Mouse (Mus musculus) midbrain, embryonic 11.5 days (tissue): ENCODE measurements around the gene Fam189b. TPM values are rescaled to one million over a fixed set of nuclear protein-coding genes. Genes with fewer than 3 reads are reported as not detected.
A peak's percentile ranks its signal among the peaks of the same experiment; 100 is the strongest.
"Not testable (repeated sequence)": the region's sequence is repeated elsewhere in the genome, so short reads cannot be mapped to it uniquely, and the experiment has no call there.

Experiments used
- ATAC-seq: fragments of 200-750 bp; cut with Nextera tagmentation; 2 replicates; pipeline ENCODE4 v1.8.0; 2017; ENCODE audit warnings: moderate TSS enrichment, moderate library complexity; ENCODE audit not compliant: low FRiP score
- DNase-seq: peaks from one replicate; pipeline ENCODE4 v3.0.0; 2015; ENCODE audit warnings: low spot score; ENCODE audit errors: missing footprints
- H3K27ac ChIP-seq: fragments of 300-500 bp; sonication (generic); 2 replicates; pipeline ENCODE4 v1.5.1; 2014; ENCODE audit warnings: low read depth, low read length
- H3K27me3 ChIP-seq: fragments of 300-500 bp; sonication (generic); 2 replicates; pipeline ENCODE4 v1.6.1; 2014; ENCODE audit warnings: mild to moderate bottlenecking, low read length, moderate library complexity, mixed read lengths; ENCODE audit not compliant: control insufficient read depth, insufficient read depth
- H3K36me3 ChIP-seq: fragments of 300-500 bp; sonication (generic); 2 replicates; pipeline ENCODE4 v1.6.1; 2014; ENCODE audit warnings: mild to moderate bottlenecking, low read length, moderate library complexity, mixed read lengths; ENCODE audit not compliant: control insufficient read depth, insufficient read depth
- H3K4me1 ChIP-seq: fragments of 300-500 bp; sonication (generic); 2 replicates; pipeline ENCODE4 v1.6.1; 2014; ENCODE audit warnings: low read length; ENCODE audit not compliant: control insufficient read depth, insufficient read depth
- H3K4me2 ChIP-seq: fragments of 300-500 bp; sonication (generic); 2 replicates; pipeline ENCODE4 v1.6.1; 2014; ENCODE audit warnings: mild to moderate bottlenecking, moderate library complexity
- H3K4me3 ChIP-seq: fragments of 300-500 bp; sonication (generic); 2 replicates; pipeline ENCODE4 v1.5.1; 2014; ENCODE audit warnings: low read depth, low read length
- H3K9ac ChIP-seq: fragments of 300-500 bp; sonication (generic); 2 replicates; pipeline ENCODE4 v1.6.1; 2014; ENCODE audit warnings: low read length
- H3K9me3 ChIP-seq: fragments of 300-500 bp; sonication (generic); 2 replicates; pipeline ENCODE4 v1.6.1; 2016; ENCODE audit warnings: low read length; ENCODE audit not compliant: control insufficient read depth
- WGBS: fragments of 180-500 bp; shearing (Covaris S2); extraction: QIAGEN DNeasy Blood & Tissue Kit; methylation state at CpG from one replicate; pipeline ENCODE4 v1.1.7; 2014; 5-methylcytosine and 5-hydroxymethylcytosine counted together
- polyA plus RNA-seq: library from polyadenylated mRNA; unstranded; fragments of >200 nt; fragmentation: Nextera tagmentation; extraction: Ambion mirVana; gene quantifications from 2 replicates; pipeline ENCODE4 v1.2.1, GENCODE M21; 2014

Gene Fam189b
- polyA plus RNA-seq, 1 experiment from 2014 or later = 20.2 TPM

DNA sequence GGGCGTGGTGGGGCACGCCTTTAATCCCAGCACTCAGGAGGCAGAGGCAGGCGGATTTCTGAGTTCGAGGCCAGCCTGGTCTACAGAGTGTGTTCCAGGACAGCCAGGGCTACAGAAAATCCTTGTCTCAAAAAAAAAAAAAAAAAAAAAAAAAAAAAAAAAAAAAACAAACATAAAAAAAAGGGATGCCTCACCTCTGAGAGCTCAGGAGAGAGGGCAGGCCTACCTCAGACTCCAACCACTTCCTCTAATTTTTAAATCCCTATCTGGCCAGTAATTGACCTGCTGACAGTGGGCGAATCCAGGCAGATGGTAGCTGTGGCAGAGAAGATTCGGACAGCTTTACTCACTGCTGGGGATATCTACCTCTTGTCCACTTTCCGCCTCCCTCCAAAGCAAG, 33.5 kb downstream of the Fam189b start:
- H3K36me3 ChIP-seq, H3K4me3 ChIP-seq, DNase-seq, H3K27ac ChIP-seq, H3K9me3 ChIP-seq, H3K27me3 ChIP-seq, ATAC-seq: not testable (repeated sequence)
- H3K9ac ChIP-seq = peak overlapping the region; percentile 72; the same call in 1 of the 2 replicates
- H3K4me2 ChIP-seq = peak overlapping the region; percentile 82
- 77% methylated on average over 7 of the region's 7 CpGs for WGBS
- H3K4me1 ChIP-seq = peaks cover 36% of the 10 kb centered on the region

DNA sequence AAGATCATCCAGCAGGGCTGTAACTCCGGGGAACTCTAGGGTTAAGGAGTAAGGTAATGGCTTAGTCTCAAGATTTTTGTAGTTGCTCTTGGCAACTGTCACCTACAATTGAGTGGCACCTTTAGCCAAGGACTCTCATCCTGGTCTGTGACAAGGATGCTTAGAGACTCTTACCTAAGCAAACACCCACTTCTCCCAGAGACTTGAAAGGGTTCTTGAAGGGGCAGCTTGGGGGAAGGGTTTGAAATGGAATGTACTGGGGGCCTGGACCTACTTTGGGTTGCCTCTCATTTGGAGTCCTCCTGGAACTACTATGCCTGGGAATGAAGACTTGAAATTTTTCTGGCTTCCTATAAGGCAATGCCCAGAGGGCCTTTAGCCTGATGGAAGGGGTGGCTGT, 35.3 kb downstream of the Fam189b start:
- H3K27me3 ChIP-seq = no peaks in the 10 kb centered on the region
- DNase-seq (no peak), ATAC-seq (no peak)
- H3K4me1 ChIP-seq = peaks cover 43% of the 10 kb centered on the region
- H3K9me3 ChIP-seq = no peaks in the 10 kb centered on the region
- H3K36me3 ChIP-seq = peaks cover 5% of the 10 kb centered on the region; the same call in 1 of the 2 replicates
- 85% methylated on average over 1 of the region's 1 CpGs for WGBS
- H3K4me2 ChIP-seq = no peak overlapping the region
- no peak overlapping the region for H3K4me3 ChIP-seq
- H3K27ac ChIP-seq = no peak overlapping the region; the same call in 1 of the 2 replicates
- H3K9ac ChIP-seq = no peak overlapping the region

DNA sequence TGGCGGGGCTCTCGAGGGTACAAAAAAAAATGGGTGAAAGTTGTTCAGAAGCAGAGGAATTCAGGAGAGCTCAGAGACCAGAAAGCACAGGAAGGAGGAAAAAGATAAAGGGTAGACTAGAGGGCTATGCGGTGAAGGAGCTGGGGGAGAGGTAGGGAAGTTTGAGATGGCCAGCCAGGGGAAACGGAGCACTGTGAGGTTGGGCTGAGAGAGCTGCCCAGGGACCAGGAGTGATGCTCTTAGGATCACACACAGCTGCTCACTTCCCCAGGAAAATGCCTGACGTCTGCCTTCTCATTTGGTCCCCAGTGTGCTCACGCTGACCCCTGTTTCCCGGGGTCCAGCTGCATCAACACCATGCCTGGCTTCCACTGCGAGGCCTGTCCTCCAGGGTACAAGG, 36.6 kb downstream of the Fam189b start:
- peaks cover 9% of the 10 kb centered on the region; the same call in 1 of the 2 replicates for H3K36me3 ChIP-seq

DNA sequence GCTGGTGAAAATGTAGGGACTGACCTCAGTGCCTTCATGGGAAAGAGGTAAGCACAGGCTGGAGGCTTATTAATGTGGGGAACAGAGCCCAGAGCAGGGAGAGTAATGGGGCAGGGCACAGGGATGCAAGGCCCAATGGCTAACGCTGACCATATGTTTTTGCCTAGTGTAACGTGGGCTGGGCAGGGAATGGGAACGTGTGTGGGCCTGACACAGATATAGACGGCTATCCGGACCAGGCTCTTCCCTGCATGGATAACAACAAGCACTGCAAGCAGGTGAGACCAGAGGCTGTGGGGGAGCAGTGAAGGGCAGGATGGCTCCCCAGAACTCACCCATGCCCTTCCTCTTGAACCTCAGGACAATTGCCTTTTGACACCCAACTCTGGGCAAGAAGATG, 38.2 kb downstream of the Fam189b start:
- no peaks in the 10 kb centered on the region for H3K27me3 ChIP-seq
- no peak overlapping the region for H3K4me2 ChIP-seq
- no peak overlapping the region; the same call in 1 of the 2 replicates for H3K27ac ChIP-seq
- WGBS = 80% methylated on average over 5 of the region's 5 CpGs
- no peak overlapping the region for H3K4me3 ChIP-seq
- no peak overlapping the region for H3K9ac ChIP-seq
- H3K4me1 ChIP-seq = peaks cover 47% of the 10 kb centered on the region
- no peak for ATAC-seq
- H3K9me3 ChIP-seq = no peaks in the 10 kb centered on the region
- H3K36me3 ChIP-seq = peaks cover 9% of the 10 kb centered on the region; the same call in 1 of the 2 replicates
- no peak for DNase-seq

More for the DNA sequence above, 36.6 kb downstream of the Fam189b start:
- peak overlapping the region; percentile 32; the same call in 1 of the 2 replicates for H3K27ac ChIP-seq
- no peaks in the 10 kb centered on the region for H3K27me3 ChIP-seq
- no peak overlapping the region for H3K4me2 ChIP-seq
- no peak overlapping the region; the same call in 1 of the 2 replicates for H3K9ac ChIP-seq
- no peak overlapping the region for H3K4me3 ChIP-seq
- no peak for ATAC-seq
- H3K9me3 ChIP-seq = no peaks in the 10 kb centered on the region
- no peak for DNase-seq
- WGBS = 50% methylated on average over 8 of the region's 8 CpGs
- H3K4me1 ChIP-seq = peaks cover 54% of the 10 kb centered on the region

DNA sequence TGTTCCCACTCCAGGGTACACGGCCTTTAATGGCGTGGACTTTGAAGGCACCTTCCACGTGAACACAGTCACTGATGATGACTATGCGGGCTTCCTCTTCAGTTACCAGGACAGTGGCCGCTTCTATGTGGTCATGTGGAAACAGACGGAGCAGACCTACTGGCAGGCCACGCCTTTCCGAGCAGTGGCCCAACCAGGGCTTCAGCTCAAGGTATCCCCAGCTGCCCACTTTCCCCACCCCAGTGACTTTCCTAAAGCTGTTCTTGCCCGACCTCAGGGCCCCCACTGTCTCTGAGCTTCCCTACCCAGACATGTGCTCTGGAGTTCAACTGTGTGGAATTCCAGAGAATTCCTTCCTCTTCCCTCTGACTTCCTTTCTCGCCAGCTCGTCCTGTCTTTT, 41.9 kb downstream of the Fam189b start:
- H3K9ac ChIP-seq = peak overlapping the region; percentile 93
- H3K9me3 ChIP-seq = no peaks in the 10 kb centered on the region
- peak overlapping the region; percentile 63 for H3K4me3 ChIP-seq
- no peaks in the 10 kb centered on the region for H3K27me3 ChIP-seq
- peaks cover 46% of the 10 kb centered on the region for H3K4me1 ChIP-seq
- peak overlapping the region; percentile 83 for H3K4me2 ChIP-seq
- ATAC-seq (no peak), DNase-seq (peak; percentile 89)
- H3K36me3 ChIP-seq = peaks cover 9% of the 10 kb centered on the region; the same call in 1 of the 2 replicates
- peak overlapping the region; percentile 89 for H3K27ac ChIP-seq
- 33% methylated on average over 11 of the region's 11 CpGs for WGBS

DNA sequence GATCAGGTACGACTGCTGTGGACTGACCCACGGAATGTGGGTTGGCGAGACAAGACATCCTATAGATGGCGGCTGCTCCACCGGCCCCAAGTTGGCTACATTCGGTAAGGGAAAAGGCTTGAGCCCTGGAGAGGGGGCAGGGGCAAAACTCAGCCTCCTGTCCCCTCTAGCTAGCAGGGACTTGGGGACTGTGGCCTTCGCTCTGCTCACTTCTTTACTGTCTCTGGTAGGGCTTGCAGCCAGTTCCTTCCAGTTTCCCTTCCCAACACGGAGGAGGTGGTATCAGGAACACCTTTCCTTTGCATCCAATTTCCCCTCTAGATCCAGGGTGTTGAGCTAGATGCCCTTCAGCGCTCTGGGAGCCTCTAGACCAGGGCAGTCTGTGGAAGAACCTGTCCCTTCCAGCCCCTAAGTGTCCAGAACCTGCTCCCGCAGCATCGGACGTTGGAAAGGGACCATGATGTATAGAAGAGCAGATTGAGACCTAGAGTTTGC, 42.4 kb downstream of the Fam189b start:
- Histone ChIP-seq H3K27ac (peak overlapping the region; percentile 89), H3K36me3 (peaks cover 9% of the 10 kb centered on the region; the same call in 1 of the 2 replicates), H3K4me1 (peaks cover 46% of the 10 kb centered on the region), H3K27me3 (no peaks in the 10 kb centered on the region), H3K9ac (peak overlapping the region; percentile 93), H3K4me2 (peak overlapping the region; percentile 83), H3K9me3 (no peaks in the 10 kb centered on the region), H3K4me3 (peak overlapping the region; percentile 63)
- WGBS = 19% methylated on average over 12 of the region's 12 CpGs
- DNase-seq (peak; percentile 92), ATAC-seq (no peak; the same call in 1 of the 2 replicates)

DNA sequence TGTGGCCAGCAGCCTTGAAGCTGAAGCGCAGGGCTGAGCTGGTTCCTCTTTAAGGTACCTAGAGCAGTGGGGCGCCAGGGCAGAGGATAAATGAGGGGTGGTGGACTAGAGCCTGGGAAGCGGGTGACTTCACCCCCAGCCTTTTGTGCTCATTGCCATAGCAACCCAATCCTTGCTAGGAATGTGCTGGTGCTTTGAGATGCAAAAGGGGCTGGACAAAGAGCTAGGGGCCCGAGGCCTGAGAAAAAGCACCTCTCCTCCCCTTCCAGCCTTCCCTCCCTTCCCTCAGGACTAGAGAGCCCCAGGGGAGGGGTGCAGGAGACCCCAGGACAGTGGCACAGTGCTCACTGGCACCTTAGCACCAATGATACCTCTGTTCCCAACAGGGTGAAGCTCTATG, 43.0 kb downstream of the Fam189b start:
- DNase-seq (peak; percentile 98), ATAC-seq (peak; percentile 82)
- peak overlapping the region; percentile 93 for H3K9ac ChIP-seq
- peaks cover 9% of the 10 kb centered on the region; the same call in 1 of the 2 replicates for H3K36me3 ChIP-seq
- H3K4me3 ChIP-seq = peak overlapping the region; percentile 63
- peak overlapping the region; percentile 83 for H3K4me2 ChIP-seq
- H3K4me1 ChIP-seq = peaks cover 46% of the 10 kb centered on the region
- WGBS = 11% methylated on average over 4 of the region's 4 CpGs
- H3K27me3 ChIP-seq = no peaks in the 10 kb centered on the region
- no peaks in the 10 kb centered on the region for H3K9me3 ChIP-seq
- peak overlapping the region; percentile 89 for H3K27ac ChIP-seq

DNA sequence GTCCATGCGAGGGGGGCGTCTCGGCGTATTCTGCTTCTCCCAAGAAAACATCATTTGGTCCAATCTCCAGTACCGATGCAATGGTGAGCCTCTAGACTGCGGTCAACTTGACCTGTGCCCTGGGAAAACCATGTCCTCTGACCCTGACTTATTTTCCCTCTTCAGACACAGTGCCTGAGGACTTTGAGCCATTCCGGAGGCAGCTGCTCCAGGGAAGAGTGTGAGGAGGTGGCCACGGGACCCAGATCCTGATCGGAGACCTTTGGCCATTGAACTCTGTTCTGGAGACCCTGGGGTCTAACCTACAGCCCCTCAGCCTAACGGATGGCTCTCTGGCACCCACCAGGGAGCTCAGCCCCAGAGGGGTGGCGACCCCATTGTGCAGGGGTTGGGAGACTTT, 43.4 kb downstream of the Fam189b start:
- Histone ChIP-seq H3K4me1 (peaks cover 43% of the 10 kb centered on the region), H3K4me3 (peak overlapping the region; percentile 63), H3K27ac (peak overlapping the region; percentile 89), H3K27me3 (no peaks in the 10 kb centered on the region), H3K4me2 (peak overlapping the region; percentile 83), H3K9me3 (no peaks in the 10 kb centered on the region), H3K9ac (peak overlapping the region; percentile 93), H3K36me3 (peaks cover 9% of the 10 kb centered on the region; the same call in 1 of the 2 replicates)
- WGBS = 5% methylated on average over 11 of the region's 11 CpGs
- DNase-seq (peak; percentile 94), ATAC-seq (no peak; the same call in none of the 2 replicates)

DNA sequence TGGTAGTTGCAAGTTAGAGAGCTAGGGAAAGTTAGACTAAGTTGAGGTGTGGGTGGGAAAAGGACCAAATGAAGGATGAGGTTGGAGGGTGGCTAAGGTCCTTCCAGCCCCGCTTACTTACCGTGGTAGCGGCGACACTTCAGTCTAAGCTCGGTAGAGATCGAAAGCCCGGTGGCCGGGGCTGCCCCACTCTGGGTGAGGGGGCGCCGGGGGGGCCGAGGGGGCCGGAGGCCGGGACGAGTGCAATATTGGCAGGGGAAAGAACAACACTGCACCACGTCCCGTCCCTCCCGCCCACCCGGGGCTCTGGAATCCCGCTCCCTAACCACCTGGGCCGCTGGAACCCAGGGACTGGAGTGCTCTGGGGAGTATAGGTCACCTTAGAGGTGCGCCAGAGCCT, 44.0 kb downstream of the Fam189b start, which contains the start of gene Mtx1:
Gene Mtx1, minus strand, starts transcription at position 189 of the 400 bp plus-strand sequence.
- ATAC-seq (no peak), DNase-seq (no peak)
- peaks cover 9% of the 10 kb centered on the region; the same call in 1 of the 2 replicates for H3K36me3 ChIP-seq
- H3K9ac ChIP-seq = peak within 1 kb of the TSS; percentile 93
- H3K4me1 ChIP-seq = peaks cover 40% of the 10 kb centered on the region
- under 1% methylated on average over 21 of the region's 21 CpGs for WGBS
- peak within 1 kb of the TSS; percentile 83 for H3K4me2 ChIP-seq
- no peaks in the 10 kb centered on the region for H3K9me3 ChIP-seq
- H3K27ac ChIP-seq = peak within 1 kb of the TSS; percentile 89
- peak within 1 kb of the TSS; percentile 63 for H3K4me3 ChIP-seq
- H3K27me3 ChIP-seq = no peaks in the 10 kb centered on the region
